28 mouse cellular contexts compared by ENCODE assay signal in the genomic region with DNA sequence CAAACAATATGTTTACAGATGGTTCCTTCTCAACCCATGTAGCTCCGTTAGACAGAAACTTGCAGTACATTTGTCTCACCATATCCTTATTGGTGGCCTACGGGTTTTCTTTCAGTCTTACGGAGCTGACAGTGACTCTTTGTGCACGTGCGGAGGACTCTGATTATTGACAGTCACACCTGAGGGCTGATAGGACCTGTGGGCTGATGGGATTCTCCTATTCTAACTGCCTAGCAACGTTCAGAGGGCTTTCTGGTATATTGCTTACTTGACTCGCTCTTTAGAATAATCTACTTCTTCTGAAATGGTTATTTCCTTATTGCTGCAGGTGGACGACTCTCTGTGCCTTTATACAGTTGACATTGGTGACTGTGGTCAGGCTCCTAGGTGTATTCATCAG.
"Had no signal": no experiment of that assay in that cellular context is flagged by ENCODE, and none has a peak within 500 bp of the region (broad histone marks: within the 10 kb centered on the region; RNA-seq: fewer than 3 reads in every experiment).

No protein-coding gene starts in this region.

- H3K27me3 ChIP-seq: embryonic facial prominence, embryonic 12.5 days; embryonic facial prominence, embryonic 13.5 days; embryonic facial prominence, embryonic 15.5 days; forebrain, embryonic 12.5 days; forebrain, embryonic 13.5 days; forebrain, embryonic 15.5 days had no signal

- DNase-seq: cerebellum, adult 8-10 months; cerebellum, adult 9-10 months; cerebellum, adult 9-11 months; cerebellum, postnatal 10 days; cerebellum, postnatal 14 days; cerebellum, postnatal 25 days; cerebellum, postnatal 36 days; embryo, embryonic 11 days; forebrain, postnatal 0 days; gastrocnemius, adult 2 months; gastrocnemius, postnatal 10 days; gastrocnemius, postnatal 14 days; gastrocnemius, postnatal 25 days; gastrocnemius, postnatal 36 days; heart, adult 11 months; heart, adult 18-20 months; heart, adult 2 months had no signal

- H3K9me3 ChIP-seq: embryonic facial prominence, embryonic 10.5 days; embryonic facial prominence, embryonic 12.5 days; embryonic facial prominence, embryonic 13.5 days; embryonic facial prominence, embryonic 15.5 days; forebrain, embryonic 10.5 days; forebrain, embryonic 12.5 days; forebrain, embryonic 13.5 days; forebrain, embryonic 15.5 days had no signal

- H3K27ac ChIP-seq: embryonic facial prominence, embryonic 10.5 days; embryonic facial prominence, embryonic 12.5 days; embryonic facial prominence, embryonic 13.5 days; embryonic facial prominence, embryonic 15.5 days; forebrain, embryonic 10.5 days; forebrain, embryonic 12.5 days; forebrain, embryonic 13.5 days; forebrain, embryonic 15.5 days; gastrocnemius, adult 2 months; heart, adult 2 months had no signal

- H3K4me1 ChIP-seq: embryonic facial prominence, embryonic 12.5 days; embryonic facial prominence, embryonic 13.5 days; forebrain, embryonic 12.5 days; forebrain, embryonic 13.5 days; forebrain, embryonic 15.5 days had no signal

- H3K9ac ChIP-seq: embryonic facial prominence, embryonic 12.5 days; embryonic facial prominence, embryonic 13.5 days; embryonic facial prominence, embryonic 15.5 days; forebrain, embryonic 12.5 days; forebrain, embryonic 13.5 days; forebrain, embryonic 15.5 days; forebrain, postnatal 0 days had no signal

- ATAC-seq: forebrain, embryonic 13.5 days; forebrain, embryonic 14.5 days; forebrain, embryonic 15.5 days; forebrain, embryonic 16.5 days; forebrain, postnatal 0 days had no signal

- H3K4me2 ChIP-seq: embryonic facial prominence, embryonic 12.5 days; embryonic facial prominence, embryonic 13.5 days; embryonic facial prominence, embryonic 15.5 days; forebrain, embryonic 12.5 days; forebrain, embryonic 13.5 days; forebrain, embryonic 15.5 days had no signal

- H3K4me3 ChIP-seq: embryonic facial prominence, embryonic 10.5 days; embryonic facial prominence, embryonic 12.5 days; embryonic facial prominence, embryonic 13.5 days; embryonic facial prominence, embryonic 15.5 days; erythroblast, embryonic 14.5 days; forebrain, embryonic 10.5 days; forebrain, embryonic 12.5 days; forebrain, embryonic 13.5 days; forebrain, embryonic 15.5 days; gastrocnemius, adult 2 months; heart, adult 2 months had no signal

- H3K36me3 ChIP-seq: embryonic facial prominence, embryonic 10.5 days; embryonic facial prominence, embryonic 12.5 days; embryonic facial prominence, embryonic 13.5 days; embryonic facial prominence, embryonic 15.5 days; forebrain, embryonic 10.5 days; forebrain, embryonic 12.5 days; forebrain, embryonic 15.5 days had no signal
